Mouse (Mus musculus): ENCODE measurements at regions not wholly inside any gene's neighbourhood (a gene's known extent, or its start where the extent isn't known, plus 50 kb on each side); places are given as distances from the start of the nearest gene placed in this dataset.
"Not testable (repeated sequence)": the region's sequence is repeated elsewhere in the genome, so short reads cannot be mapped to it uniquely, and the experiment has no call there.

DNA sequence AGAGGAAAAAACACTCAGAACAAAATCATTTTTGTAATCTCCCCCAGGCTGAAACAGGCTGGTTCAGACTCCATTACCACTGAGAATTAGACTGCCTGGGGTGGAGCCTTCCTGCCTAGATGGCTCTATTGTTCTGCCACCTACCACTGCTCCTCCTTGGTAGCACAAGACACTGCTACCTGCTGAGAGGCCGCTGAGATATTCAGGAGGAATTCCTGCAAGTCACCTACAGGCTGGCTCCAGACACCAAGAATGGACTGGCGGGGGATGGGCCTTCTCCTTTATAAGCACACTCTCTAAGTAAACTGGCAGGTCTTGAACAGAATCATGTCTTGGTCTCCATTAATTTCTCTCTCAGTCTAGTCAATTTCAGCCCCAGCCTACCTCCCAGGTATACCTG lies 3289.4 kb downstream of the Gm37988 start:
- 69% methylated on average over 2 of the region's 2 CpGs for WGBS
- no peaks in the 10 kb centered on the region for H3K9me3 ChIP-seq
- no peak for DNase-seq (ENCODE audit: low spot score)
- no peak overlapping the region for H3K4me3 ChIP-seq
- no peaks in the 10 kb centered on the region for H3K36me3 ChIP-seq
- H3K27ac ChIP-seq, result no peak overlapping the region
- H3K4me1 ChIP-seq (replicated peaks), result no peaks in the 10 kb centered on the region
- H3K27me3 ChIP-seq (ENCODE audit: insufficient read depth, poor library complexity, severe bottlenecking), result no peaks in the 10 kb centered on the region

DNA sequence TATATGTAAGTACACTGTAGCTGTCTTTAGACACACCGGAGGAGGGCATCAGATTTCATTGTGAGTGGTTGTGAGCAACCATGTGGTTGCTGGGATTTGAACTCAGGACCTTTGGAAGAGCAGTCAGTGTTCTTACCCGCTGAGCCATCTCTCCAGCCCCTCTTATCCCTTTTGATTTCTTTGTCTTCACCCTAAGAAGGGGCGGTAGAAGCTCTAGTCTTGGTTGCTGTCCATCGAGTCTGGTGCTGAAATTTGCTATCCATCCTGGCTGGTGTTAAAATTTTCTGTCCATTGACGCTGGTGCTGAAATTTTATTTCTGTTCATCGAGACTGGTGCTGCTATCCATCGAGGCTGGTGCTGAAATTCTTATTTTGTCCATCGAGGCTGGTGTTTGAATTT lies 3290.9 kb upstream of the A830018L16Rik start:
- not testable (repeated sequence) for H3K27me3 ChIP-seq (ENCODE audit: insufficient read depth, poor library complexity, severe bottlenecking); H3K27ac ChIP-seq; H3K36me3 ChIP-seq; H3K4me3 ChIP-seq; H3K4me1 ChIP-seq (replicated peaks)
- H3K9me3 ChIP-seq, result peaks cover 18% of the 10 kb centered on the region
- DNase-seq (ENCODE audit: low spot score), result peak; percentile 59
- 52% methylated on average over 8 of the region's 8 CpGs for WGBS

DNA sequence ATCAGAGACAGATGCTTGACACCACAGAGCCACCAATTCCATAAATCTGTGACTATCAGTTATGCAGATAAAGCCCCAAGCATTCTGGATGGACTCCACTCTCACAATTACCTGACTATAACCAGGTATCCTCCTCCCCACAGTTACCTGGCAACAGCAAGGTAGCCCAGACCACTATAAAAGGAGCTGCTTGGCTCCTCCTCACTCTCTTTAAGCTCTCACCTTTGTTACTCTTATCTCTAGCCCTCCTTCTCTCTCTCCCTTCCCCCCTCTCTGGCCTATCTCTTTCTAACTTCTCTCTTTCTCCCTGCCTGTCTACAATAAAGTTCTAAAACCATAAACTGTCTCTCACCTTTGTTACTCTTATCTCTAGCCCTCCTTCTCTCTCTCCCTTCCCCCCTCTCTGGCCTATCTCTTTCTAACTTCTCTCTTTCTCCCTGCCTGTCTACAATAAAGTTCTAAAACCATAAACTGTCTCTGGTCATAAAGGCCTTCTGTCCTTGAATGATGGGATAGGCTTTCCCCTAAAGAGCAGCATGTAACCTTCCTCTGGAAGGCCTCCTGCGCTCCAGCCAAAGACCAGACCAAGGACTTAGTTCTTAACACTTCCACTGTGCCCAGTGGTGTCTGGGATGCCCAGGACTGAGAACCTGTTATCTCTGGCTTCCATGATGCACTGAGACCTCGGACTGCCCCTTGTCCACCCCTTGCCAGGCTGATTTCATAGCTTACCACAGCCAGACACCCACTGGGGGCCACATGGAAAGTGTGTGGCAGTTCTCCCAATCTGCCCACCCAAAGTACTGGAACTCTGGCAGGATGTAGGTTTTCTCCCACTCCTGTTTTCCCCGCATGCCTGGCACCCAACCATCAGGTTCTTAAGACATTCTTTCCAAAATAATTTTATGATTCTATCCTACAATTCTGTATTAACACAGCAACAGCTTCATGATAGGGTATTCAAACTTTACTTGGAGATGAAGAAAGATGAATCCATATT lies 3279.2 kb upstream of the A830018L16Rik start:
- not testable (repeated sequence) for H3K4me1 ChIP-seq (replicated peaks); DNase-seq (ENCODE audit: low spot score); H3K27ac ChIP-seq; H3K9me3 ChIP-seq; H3K36me3 ChIP-seq; H3K4me3 ChIP-seq; H3K27me3 ChIP-seq (ENCODE audit: insufficient read depth, poor library complexity, severe bottlenecking)
- WGBS, result 84% methylated on average over 3 of the region's 3 CpGs

DNA sequence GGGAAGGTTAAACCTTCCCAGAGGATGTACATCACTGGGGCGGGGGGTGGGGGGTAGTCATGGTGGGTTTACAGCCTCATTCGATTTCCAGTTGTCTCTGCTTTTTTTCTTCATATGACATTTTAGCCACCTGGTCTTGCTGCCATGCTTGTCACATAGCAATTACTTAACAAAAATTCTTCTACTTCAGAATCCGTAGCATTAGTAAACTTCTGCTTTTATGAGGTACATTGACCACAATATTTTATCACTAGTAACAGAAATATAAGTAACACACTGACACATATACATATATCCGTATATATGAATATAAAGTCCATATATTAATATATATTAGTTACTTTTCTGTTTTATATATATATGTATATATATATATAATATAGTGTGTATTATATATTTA lies 3271.3 kb upstream of the A830018L16Rik start:
- DNase-seq (ENCODE audit: low spot score), result no peak
- no peaks in the 10 kb centered on the region for H3K27me3 ChIP-seq (ENCODE audit: insufficient read depth, poor library complexity, severe bottlenecking)
- H3K4me3 ChIP-seq, result no peak overlapping the region
- 91% methylated on average over 4 of the region's 4 CpGs for WGBS
- H3K4me1 ChIP-seq (replicated peaks), result no peaks in the 10 kb centered on the region
- no peak overlapping the region for H3K27ac ChIP-seq
- H3K9me3 ChIP-seq, result no peaks in the 10 kb centered on the region
- H3K36me3 ChIP-seq, result no peaks in the 10 kb centered on the region

DNA sequence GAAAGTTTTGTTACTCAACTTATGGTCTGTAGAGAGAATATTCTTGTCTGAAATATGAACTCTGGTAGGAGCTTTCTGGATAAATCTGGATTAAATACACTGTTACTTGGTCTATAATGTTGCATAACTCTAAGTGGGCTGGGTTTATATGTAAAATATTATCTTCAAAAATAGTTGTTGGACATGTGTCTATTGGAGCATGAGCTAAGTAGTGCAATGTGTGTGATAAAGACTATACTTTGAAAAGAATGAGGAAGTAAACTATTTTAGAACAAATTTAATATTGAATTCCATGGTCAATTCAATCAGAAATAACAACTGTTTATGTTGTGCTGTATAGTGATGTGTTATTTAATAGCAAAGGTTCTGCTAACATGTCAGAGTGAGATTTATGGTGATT lies 3240.7 kb upstream of the A830018L16Rik start:
- H3K27me3 ChIP-seq (ENCODE audit: insufficient read depth, poor library complexity, severe bottlenecking), result no peaks in the 10 kb centered on the region
- H3K9me3 ChIP-seq, result no peaks in the 10 kb centered on the region
- no peak overlapping the region for H3K4me3 ChIP-seq
- no peak overlapping the region for H3K27ac ChIP-seq
- no peaks in the 10 kb centered on the region for H3K4me1 ChIP-seq (replicated peaks)
- H3K36me3 ChIP-seq, result no peaks in the 10 kb centered on the region
- DNase-seq (ENCODE audit: low spot score), result no peak

Data from hindbrain, embryonic 10.5 days (tissue).